Mouse (Mus musculus) granulocyte monocyte progenitor cell, adult 5-6 weeks (primary cell): ENCODE measurements at regions not wholly inside any gene's neighbourhood (a gene's known extent, or its start where the extent isn't known, plus 50 kb on each side); places are given as distances from the start of the nearest gene placed in this dataset.

Experiments used
- ATAC-seq: replicated peaks from 2 replicates; pipeline ENCODE4 v1.8.0; 2016; ENCODE audit warnings: mild to moderate bottlenecking, moderate TSS enrichment, inconsistent platforms; ENCODE audit not compliant: poor library complexity, severe bottlenecking

DNA sequence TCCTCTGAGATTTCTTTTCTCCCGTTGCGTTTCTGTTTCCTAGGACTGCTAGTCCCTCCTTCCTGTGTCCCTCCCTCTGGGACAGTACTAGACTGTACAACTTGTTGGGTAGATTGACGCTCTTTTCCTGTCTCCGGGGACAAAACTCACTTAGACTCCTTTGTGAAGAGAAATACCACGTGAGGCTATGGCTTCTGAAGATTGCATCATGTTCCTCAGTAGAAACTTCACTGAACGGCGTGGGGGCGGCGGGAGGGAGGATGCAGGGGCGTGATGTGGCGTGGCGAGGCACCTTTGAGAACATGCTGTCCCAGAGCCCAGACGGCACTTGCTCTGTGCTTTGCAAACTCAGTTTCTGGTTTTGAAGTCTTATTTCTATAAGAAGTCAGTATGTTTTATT, 78.5 kb downstream of the Spata18 start:
- no peak for ATAC-seq

DNA sequence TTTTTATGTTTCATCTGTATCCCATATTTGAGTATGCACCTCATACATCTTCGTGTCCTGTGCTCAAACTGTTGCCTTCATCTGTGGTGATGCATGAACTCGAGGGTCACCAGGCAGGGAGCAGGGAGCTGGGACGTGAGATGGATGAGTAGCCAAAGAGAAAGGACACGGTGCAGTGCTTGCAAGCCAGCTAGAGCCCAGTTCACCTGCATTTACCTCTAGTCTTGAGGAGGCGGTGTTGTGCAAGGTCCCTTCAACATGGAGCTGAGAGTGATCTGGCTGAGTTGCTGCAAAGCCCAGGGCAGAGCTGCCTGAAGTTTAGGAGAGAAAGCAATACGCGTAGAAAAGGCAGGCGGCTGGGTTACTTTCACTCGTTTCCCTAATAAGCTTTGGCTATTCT, 80.2 kb downstream of the Spata18 start:
- ATAC-seq = no peak

DNA sequence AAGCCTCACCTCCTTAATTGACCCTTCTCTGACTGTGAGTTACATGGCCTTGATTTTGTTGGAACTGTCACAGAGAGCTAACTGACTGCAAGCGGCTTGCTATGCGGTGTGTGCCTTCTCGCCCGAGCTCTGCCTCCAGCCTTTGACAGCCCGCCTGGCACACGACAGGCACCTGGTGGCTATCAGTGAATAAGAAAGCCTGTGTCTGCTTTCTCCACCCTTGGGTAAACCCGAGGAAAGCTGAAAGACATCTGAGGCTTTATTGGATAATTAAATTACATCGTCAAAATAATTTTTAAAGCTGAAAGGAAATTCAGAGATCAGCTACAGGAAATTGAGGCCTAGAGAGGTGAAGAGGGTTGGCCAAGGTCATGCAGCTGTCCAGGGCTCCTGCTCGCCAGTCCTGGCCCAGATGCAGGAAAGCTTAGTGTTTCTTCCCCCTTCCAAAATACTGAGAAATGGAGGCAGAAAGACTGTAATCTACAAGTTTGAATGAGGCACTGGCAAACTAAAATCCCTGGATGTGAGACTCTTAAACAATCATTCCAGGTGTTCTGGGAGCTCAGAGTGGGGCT, 80.9 kb downstream of the Spata18 start:
- ATAC-seq = no peak

DNA sequence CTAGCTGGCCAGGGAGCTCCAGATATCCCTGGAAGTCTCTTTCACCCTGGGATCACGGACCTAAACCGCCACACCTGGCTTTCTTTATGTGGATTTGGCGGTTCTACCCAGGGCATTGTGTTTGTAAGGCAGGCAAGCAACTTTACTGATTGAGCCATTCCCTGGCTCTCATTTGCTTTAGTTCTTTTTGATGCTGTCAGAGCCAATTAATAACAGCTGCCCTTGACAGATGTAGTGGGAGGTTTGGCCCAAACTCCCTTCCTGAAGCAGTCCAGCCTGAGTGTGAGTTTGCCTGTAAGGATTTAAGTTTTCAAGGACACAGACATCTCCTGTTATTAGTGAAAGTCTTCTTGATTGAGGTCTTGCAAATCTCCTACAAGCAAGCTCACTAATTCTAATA, 89.6 kb downstream of the Spata18 start:
- ATAC-seq = no peak

DNA sequence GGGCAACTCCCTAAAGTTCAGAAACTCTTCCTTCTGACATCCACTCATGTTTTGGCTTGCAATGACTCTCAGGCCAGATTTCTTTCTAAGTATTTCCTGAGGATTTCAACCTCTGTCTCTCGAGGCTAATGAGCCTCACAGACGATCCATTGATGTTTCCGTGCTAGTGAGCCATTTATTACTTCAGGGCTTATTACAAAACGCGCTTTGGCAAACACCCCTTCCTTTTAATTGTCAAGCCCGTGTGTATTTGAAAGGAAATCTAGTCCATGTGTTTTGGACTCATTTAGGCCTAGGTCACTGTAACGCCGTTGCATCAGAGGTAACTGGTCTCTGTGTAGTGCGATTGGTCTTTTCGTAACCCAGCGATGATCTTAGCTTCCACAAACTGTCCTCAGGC, 90.3 kb downstream of the Spata18 start:
- ATAC-seq = no peak

DNA sequence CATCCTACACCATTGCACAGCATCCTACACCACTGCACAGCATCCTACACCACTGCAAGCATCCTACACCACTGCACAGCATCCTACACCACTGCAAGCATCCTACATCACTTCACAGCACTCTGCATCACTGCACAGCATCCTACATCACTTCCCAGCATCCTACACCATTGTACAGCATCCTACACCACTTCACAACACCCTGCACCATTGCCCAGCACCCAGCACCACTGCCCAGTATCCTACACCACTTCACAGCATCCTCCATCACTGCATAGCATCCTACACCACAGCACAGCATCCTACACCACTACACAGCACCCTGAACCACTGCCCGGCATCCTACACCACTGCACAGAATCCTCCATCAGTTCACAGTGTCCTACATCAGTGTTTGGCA, 92.8 kb downstream of the Spata18 start:
- no peak for ATAC-seq

DNA sequence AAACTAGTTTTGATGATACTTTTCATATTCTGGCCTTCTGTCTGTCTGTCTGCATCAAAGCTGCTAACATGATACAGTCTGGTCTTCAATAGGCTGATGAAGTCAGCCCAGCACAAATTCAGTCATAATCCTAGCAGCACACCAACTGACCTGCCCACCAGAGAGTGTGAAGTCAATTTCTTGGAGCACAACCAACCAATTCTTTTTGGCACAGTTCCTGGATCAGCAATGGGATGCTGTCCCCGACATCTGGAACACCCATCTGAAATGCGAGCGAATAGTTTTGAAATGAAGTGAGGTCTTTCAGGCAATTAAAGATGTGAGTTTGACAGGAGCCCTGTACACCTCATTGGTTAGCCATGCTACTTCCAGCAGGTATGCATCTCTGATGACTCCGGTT, 98.6 kb downstream of the Spata18 start:
- no peak for ATAC-seq

DNA sequence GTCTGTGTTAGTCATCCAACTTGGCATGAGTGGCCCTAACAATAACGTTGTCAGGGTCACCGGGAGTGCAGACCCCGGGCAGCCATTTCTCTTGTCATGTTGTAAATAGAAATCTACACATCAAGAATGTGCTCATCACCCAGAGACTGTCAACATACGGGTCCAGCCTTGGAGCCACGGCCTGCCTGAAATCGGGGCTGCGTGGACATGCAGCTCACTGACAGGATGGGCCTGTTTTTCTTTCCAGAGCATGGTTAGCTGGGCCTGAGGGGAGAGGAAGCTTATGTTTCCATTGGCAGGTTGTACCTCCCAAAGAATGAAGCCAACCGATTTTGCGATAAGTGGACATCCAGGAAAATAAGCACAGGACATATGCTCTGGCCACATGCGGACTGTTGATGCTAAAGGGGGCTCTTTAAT, 101.1 kb downstream of the Spata18 start:
- ATAC-seq = no peak

DNA sequence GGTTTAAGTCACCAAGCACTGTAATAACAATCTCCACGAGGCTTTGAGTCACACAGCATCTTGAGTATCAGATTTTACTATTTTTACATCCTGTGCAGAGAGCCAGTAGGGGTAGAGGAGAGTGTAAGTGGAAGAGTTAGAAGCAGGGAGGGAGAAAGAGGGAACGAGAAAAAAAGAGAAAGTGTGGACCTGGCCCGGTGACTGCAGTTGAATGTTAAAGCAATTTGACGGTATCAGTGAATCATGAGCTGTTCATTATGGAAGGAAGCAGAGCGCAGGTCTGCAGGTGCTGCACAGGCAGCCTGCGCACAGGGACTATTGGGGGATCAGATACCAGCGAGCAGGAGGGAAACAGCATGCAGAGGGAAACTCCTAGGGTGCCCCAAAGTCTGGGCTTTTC, 102.6 kb downstream of the Spata18 start:
- ATAC-seq = no peak

DNA sequence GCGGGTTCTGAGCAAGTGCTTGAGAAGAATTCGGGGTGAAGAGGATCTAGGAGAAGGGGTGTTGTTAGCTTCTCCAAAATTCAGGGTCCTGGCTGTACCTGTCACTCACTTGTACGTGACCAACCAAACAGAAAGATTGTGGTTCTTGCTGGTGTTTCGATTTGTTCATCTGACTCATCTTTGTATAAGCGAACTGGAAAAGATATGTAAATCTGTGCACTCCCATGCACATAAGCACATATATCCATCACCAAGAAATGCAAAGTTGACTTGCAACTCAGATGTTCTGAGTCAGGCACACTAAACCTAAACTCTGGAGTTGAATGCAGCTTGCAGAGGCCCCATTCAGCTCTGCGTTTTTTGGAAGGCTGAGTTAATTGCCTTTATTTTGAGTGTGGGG, 107.4 kb downstream of the Spata18 start:
- ATAC-seq = no peak

DNA sequence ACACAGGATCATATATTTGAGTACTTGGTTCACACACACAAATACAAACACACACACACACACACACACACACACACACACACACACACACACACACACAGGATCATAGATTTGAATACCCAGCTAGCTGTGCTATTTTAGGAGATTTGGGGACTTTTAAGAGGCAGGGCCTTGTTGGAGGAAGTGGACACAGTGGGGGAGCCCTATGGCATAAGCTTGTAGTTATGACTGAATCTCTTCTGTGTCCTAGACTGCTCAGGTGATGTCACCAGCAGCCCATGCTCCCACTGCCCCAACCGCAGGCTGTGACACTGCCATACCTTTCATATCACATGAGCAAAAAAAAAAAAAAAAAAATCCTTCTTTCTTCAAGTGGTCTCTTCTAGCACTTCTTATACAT, 110.1 kb downstream of the Spata18 start:
- ATAC-seq = no peak

DNA sequence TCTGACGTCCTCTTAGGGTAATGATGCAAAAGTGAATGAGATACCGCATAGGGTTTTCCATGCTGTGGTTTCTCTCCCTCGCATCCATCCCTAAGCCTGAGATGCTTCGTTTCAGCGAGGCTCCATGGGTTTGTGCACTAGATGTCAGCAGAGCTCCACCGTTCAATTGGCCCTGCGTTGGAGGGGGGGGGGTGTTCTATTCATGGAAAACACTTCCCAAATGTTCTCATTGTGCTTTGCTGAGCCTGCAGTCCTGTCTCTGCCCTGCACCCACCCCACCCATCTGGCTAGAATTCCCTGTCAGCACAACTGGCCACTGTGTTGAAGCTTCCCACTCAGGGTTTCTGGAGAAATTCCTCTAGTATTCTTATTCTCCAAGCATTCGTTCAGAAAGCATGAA, 110.5 kb downstream of the Spata18 start:
- no peak for ATAC-seq

DNA sequence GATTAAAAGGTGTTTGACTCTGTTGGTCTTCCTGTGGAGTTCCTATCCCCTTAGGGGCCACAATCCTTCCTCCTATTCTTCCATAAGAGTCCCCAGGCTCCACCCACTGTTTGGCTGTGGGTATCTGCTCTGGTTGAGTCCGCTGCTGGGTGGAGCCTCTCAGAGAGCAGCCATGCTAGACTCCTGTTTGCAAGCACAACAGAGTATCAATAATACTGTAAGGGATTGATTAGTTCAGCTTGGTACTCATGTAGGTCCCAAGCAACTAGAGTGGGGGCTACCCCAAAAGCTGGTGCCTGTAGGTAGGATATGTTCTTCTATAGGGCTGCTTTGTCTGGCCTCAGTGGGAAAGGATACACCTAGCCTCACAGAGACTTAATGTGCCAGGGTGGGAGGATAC, 113.0 kb downstream of the Spata18 start:
- no peak for ATAC-seq

DNA sequence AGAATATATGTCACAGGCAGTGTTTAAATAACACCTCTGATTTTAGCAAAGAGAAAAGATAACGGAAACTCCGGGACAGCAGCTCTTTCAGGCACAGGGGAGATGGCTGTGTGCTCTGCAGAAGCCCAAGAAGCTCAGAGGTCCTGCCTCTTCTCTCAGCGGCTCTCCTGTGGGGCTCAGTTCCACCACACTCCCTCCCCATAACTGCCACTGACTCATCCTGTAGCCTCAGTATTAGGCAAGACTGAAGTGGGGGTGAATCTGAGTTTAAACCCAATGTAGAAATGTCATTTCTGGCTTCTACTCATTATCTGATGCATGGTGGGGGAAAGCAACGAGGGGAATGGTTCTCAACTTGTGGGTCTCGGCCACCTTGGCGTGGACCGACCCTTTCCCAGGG, 114.3 kb downstream of the Spata18 start:
- no peak for ATAC-seq

DNA sequence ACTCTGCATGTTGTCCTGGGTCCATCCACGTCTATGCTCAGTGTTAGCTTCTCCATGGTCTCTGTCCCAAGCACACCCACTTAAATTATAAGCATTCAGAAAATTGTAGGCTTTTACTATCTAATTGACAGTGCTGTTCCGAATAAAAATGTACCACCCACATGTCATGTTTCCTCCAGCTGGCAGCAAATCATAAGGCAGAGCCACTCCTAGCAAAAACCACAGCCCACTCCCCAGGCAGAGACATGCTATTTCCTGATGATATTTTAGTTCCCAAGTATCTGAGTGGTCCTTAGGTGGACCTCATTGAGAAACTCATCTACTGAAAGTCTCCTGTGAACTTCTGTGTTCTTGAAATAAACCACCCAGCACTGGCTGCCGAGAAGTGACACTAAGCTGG, 117.1 kb downstream of the Spata18 start:
- no peak for ATAC-seq

DNA sequence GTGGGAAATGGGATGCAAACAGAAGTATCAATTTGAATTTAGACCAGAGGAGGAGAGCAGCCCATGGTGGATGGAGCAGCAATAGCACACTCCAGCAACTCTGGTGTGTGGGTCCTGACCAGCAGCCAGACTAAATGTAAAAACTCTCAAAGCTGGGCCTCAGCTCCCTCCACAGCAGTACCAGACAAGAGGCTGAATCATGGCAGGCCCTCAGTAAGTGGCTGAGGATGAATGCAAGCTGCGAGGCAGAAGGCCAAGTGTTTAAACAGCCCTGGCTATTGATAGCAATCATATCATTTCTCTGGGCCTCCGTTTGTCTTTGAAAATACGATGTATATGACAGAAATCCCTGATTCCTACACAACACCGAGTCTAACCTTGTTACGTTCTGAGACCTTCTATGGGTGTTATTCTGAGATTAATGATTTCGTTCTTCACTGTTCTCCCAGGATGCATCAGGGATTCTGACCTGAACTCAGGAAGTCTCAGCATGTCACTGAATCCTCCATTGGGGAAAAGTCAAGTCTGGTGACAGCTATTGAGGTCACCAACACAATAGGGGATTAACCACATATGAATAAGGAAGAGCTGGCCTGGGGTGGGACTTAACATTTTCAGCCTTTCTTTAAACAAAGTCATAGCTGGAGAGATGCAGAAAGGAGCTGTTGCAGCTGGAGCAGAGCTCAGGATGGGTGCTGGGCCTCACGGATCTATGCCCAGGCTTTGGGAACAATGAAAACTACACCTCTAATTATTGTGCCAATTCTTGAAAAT, 124.8 kb downstream of the Spata18 start:
- ATAC-seq = no peak

DNA sequence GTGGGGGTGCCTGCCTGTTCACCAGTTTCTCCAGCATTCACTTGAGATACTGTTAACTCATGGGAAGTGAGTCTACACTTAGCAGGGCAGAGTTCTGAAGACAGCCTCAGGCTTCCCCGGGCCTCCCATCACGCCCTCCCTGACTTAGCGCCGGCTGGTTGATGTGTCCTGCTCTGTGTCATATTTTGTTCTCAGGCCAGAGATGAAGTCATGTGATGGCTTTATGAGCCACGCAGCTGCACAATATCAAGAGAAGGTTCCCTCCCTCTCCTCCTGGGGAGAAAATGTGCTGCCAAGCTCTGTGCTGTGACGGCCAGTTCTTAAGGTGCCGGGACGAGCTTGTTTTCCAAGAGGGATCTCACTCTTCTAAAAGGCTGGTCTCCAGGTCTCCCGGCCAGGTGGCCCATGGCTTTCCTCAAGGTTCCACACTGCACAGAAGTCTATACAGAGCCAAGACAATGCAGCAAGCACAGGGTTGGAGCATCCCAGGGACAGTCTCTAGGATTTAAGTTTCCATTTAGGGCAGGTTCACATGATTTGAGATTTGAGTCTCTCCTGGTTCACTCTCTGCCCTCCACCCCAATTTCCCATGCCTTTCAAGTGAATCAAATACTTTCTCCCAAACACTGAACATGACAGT, 126.2 kb downstream of the Spata18 start:
- ATAC-seq = no peak

DNA sequence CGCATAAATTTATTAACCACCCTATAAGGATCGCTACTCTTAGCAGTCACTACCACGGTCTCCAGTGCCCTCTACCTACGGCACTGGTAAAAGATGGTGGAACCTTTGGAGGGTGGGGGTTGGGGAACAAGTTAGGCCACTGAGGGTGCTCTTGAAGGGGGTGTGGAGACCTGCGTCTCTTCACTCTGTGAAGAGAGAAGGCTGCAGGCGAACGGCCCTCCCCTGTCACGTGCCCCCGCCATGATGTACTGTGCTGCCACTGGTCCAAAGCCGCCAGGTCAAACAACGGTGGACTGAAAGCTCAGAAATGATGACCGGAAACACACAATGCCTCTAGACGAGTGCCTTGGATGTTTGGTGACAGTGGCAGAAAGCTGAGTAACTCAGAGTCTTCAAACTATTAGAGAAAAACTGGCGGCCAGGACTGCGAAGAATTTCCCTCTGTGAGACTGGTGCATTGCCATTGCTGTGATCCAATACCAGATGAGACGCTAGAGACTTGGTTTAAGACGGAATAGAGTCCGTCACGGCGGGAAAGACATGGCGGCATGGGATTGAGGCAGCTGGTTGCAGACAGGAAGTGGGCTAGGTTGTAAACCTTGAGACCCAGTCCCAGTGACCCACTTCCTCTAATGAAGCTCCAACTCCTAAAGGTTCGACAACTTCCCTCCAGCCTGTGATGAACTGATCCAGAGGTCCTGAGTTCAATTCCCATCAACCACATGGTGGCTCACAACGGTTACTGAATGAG, 130.2 kb downstream of the Spata18 start:
- no peak for ATAC-seq

DNA sequence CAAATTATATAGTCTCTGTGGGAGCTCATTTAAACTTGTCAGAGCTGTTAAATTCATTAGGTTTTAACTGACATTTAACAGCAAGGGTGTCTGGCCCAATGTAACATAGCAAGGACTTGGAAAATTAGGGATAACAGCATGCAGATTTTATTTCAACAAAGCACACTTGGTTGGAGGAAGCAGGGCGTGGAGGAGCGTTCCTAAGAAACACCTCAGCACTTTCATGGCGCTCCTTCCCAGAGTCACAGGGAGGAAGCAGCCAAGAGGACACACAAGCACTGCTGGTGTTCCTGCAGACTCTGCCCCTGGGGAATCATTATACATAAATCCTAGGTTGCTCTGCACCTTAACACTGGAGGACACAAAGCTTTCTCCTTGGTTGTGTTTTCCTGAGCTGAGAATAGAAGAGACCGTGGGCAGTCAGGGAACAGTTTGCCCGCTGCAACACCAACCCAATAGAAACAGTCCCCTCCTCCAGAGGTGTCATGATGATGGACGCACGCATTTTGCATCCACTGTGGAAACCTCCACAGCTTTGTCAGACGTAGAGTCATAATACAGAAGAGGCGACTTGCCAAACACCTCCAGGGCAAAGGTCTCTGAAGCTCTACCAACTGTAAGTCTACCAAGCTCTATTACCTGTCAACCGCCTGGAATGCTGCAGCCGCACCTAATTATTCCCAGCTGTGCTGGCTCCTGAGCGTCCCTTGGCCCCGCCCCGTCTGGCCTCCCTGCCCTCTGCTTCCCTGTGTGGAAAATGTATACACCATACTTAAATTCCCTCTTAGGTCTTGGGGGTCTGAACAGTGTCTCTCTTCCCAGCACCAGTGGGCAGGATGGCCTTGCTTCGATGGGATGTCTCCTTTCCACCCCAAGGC, 131.3 kb downstream of the Spata18 start:
- no peak for ATAC-seq

DNA sequence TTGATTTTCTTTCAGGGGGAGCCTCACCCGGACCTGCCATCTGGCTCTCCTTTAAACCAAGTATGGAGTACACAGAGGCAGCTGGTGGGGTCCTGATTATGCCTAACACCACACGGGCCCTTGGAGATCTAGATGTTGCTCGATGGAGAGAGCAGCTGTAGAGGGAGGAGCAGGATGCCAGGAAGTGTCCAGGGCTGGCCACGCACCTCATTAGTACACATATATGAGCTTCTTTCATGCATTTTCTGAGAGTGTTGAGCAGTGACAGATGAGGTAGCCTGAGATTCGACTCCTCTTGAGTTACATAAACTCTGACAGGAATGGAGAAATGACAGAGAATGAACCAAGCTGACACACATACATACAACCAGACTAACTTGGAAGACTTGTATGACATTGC, 136.1 kb downstream of the Spata18 start:
- ATAC-seq = no peak
